Mouse (Mus musculus): Measurements from ENCODE around the gene Zcwpw1. TPM values are rescaled to one million over a fixed set of nuclear protein-coding genes. Genes with fewer than 3 reads are reported as not detected.

Gene Zcwpw1
- polyA plus RNA-seq, 1 experiment, result 5.0 TPM

GRCm38 (mm10) chr5:137755425-137755824, 32.2 kb upstream of the Zcwpw1 start:
- DNase-seq (ENCODE audit: low spot score), result no peak

- DNase-seq (ENCODE audit: low spot score), result no peak
Observed at GRCm38 (mm10) chr5:137756106-137756505, 31.5 kb upstream of the Zcwpw1 start.

GRCm38 (mm10) chr5:137756882-137757661, 30.5 kb upstream of the Zcwpw1 start:
- peak; percentile 58 for DNase-seq (ENCODE audit: low spot score)

GRCm38 (mm10) chr5:137757887-137758286, 29.7 kb upstream of the Zcwpw1 start:
- no peak for DNase-seq (ENCODE audit: low spot score)

GRCm38 (mm10) chr5:137758921-137759534, 28.6 kb upstream of the Zcwpw1 start:
- DNase-seq (ENCODE audit: low spot score), result no peak

- DNase-seq (ENCODE audit: low spot score), result peak; percentile 66
Observed at GRCm38 (mm10) chr5:137759971-137760412, 27.6 kb upstream of the Zcwpw1 start.

GRCm38 (mm10) chr5:137764609-137765340, 22.8 kb upstream of the Zcwpw1 start:
- DNase-seq (ENCODE audit: low spot score), result no peak

- DNase-seq (ENCODE audit: low spot score), result no peak
Observed at GRCm38 (mm10) chr5:137766270-137766669, 21.3 kb upstream of the Zcwpw1 start.

GRCm38 (mm10) chr5:137768475-137768874, 19.1 kb upstream of the Zcwpw1 start:
- no peak for DNase-seq (ENCODE audit: low spot score)

- no peak for DNase-seq (ENCODE audit: low spot score)
Observed at GRCm38 (mm10) chr5:137770709-137771108, 16.9 kb upstream of the Zcwpw1 start.

- no peak for DNase-seq (ENCODE audit: low spot score)
Observed at GRCm38 (mm10) chr5:137772755-137773154, 14.8 kb upstream of the Zcwpw1 start.

GRCm38 (mm10) chr5:137775587-137776290, 11.9 kb upstream of the Zcwpw1 start:
- DNase-seq (ENCODE audit: low spot score), result no peak

- DNase-seq (ENCODE audit: low spot score), result no peak
Observed at GRCm38 (mm10) chr5:137776408-137776918, 11.1 kb upstream of the Zcwpw1 start.

GRCm38 (mm10) chr5:137777267-137777845, 10.2 kb upstream of the Zcwpw1 start:
- DNase-seq (ENCODE audit: low spot score), result no peak

- DNase-seq (ENCODE audit: low spot score), result peak; percentile 85
Observed at GRCm38 (mm10) chr5:137778635-137779034, 9.0 kb upstream of the Zcwpw1 start, which contains the start of gene Ppp1r35. Gene Ppp1r35, plus strand, starts transcription at chr5:137778849.

GRCm38 (mm10) chr5:137779053-137779933, 8.3 kb upstream of the Zcwpw1 start:
- peak; percentile 52 for DNase-seq (ENCODE audit: low spot score)

- no peak for DNase-seq (ENCODE audit: low spot score)
Observed at GRCm38 (mm10) chr5:137781661-137782060, 5.9 kb upstream of the Zcwpw1 start.

- DNase-seq (ENCODE audit: low spot score), result no peak
Observed at GRCm38 (mm10) chr5:137782776-137783522, 4.6 kb upstream of the Zcwpw1 start.

GRCm38 (mm10) chr5:137783901-137784540, 3.6 kb upstream of the Zcwpw1 start:
- no peak for DNase-seq (ENCODE audit: low spot score)

Data from urinary bladder, adult 2 months (tissue).